Mouse (Mus musculus) intestine, postnatal 0 days (tissue): ENCODE results near the gene Ccdc73. TPM values are rescaled to one million over a fixed set of nuclear protein-coding genes. Genes with fewer than 3 reads are reported as not detected.
A peak's percentile ranks its signal among the peaks of the same experiment; 100 is the strongest.

Experiments used
- ATAC-seq: fragments of 200-750 bp; cut with Nextera tagmentation; 2 replicates; pipeline ENCODE4 v1.8.0; 2017; ENCODE audit warnings: mild to moderate bottlenecking, moderate TSS enrichment, moderate library complexity
- H3K27ac ChIP-seq: fragments of 300-500 bp; sonication (generic); 2 replicates; pipeline ENCODE4 v1.5.1; 2014; ENCODE audit warnings: mild to moderate bottlenecking, low read depth, low read length, moderate library complexity
- H3K27me3 ChIP-seq: fragments of 300-500 bp; sonication (generic); replicated peaks from 2 replicates; pipeline ENCODE4 v1.6.1; 2014; ENCODE audit warnings: low read length, mixed read lengths; ENCODE audit not compliant: control insufficient read depth, insufficient read depth
- H3K36me3 ChIP-seq: fragments of 300-500 bp; sonication (generic); 2 replicates; pipeline ENCODE4 v1.6.1; 2014; ENCODE audit warnings: mild to moderate bottlenecking, moderate library complexity; ENCODE audit not compliant: control insufficient read depth, insufficient read depth
- H3K4me1 ChIP-seq: fragments of 300-500 bp; sonication (generic); replicated peaks from 2 replicates; pipeline ENCODE4 v1.6.1; 2014; ENCODE audit warnings: antibody characterized with exemption, low read length, mixed read lengths; ENCODE audit not compliant: control insufficient read depth, insufficient read depth
- H3K4me2 ChIP-seq: fragments of 300-500 bp; sonication (generic); replicated peaks from 2 replicates; pipeline ENCODE4 v1.6.1; 2014; ENCODE audit warnings: low read depth, mild to moderate bottlenecking, moderate library complexity
- H3K4me3 ChIP-seq: fragments of 300-500 bp; sonication (generic); 2 replicates; pipeline ENCODE4 v1.5.1; 2014; ENCODE audit warnings: low read depth, low read length
- H3K9ac ChIP-seq: fragments of 300-500 bp; sonication (generic); 2 replicates; pipeline ENCODE4 v1.6.1; 2014; ENCODE audit warnings: mild to moderate bottlenecking, low read depth, low read length
- H3K9me3 ChIP-seq: fragments of 300-500 bp; sonication (generic); 2 replicates; pipeline ENCODE4 v1.6.1; 2016; ENCODE audit warnings: mixed run types; ENCODE audit not compliant: control insufficient read depth
- CTCF ChIP-seq: sonication (generic); IDR thresholded peaks from 2 replicates; pipeline ENCODE4 v1.5.1; 2016; ENCODE audit warnings: low read depth, mild to moderate bottlenecking, control low read depth, antibody characterized with exemption, moderate library complexity
- WGBS: fragments of 180-500 bp; shearing (Covaris S2); extraction: QIAGEN DNeasy Blood & Tissue Kit; methylation state at CpG from one replicate; pipeline ENCODE4 v1.1.7; 2014; 5-methylcytosine and 5-hydroxymethylcytosine counted together
- polyA plus RNA-seq: library from polyadenylated mRNA; unstranded; fragments of >200 nt; fragmentation: Nextera tagmentation; extraction: Ambion mirVana; gene quantifications from 2 replicates; pipeline ENCODE4 v1.2.1, GENCODE M21; 2015

Gene Ccdc73
- polyA plus RNA-seq, 1 experiment from 2014 or later, result 4.8 TPM

- H3K4me2 ChIP-seq, result no peak overlapping the region; the same call in 1 of the 2 replicates
- H3K4me1 ChIP-seq, result no peaks in the 10 kb centered on the region
- H3K9me3 ChIP-seq, result no peaks in the 10 kb centered on the region
- WGBS, result 15% methylated on average over 10 of the region's 10 CpGs
- no peak overlapping the region for H3K27ac ChIP-seq
- no peak overlapping the region for H3K9ac ChIP-seq
- TF ChIP-seq CTCF, result peak; percentile 96
- ATAC-seq, result peak; percentile 38; the same call in 1 of the 2 replicates
- no peak overlapping the region for H3K4me3 ChIP-seq
- no peaks in the 10 kb centered on the region for H3K27me3 ChIP-seq
- H3K36me3 ChIP-seq, result no peaks in the 10 kb centered on the region
Measured at GRCm38 (mm10) chr2:104887882-104888566, 20.4 kb downstream of the Ccdc73 start.

DNA sequence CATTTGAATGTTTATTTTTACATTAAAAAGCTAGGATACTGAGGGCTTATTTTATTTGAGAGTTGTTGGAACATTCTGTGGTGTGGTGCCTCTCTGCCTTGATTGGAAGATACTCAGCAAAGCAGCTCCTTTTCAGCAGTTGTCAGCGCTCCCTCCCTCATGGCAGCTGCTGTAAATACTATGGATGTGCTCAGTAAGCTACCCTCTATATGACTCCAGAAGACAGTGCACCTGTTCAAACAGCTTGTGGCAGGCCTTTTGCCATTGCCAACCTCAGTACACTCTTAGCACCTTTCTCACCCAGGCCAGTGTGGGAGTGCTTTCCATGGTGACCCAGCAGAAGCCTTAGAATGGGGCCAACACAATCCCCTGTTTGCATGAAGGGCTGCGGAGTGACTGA lies 32.4 kb downstream of the Ccdc73 start:
- Histone ChIP-seq H3K4me2 (no peak overlapping the region), H3K9me3 (no peaks in the 10 kb centered on the region), H3K27me3 (no peaks in the 10 kb centered on the region), H3K27ac (no peak overlapping the region), H3K4me1 (no peaks in the 10 kb centered on the region), H3K36me3 (no peaks in the 10 kb centered on the region), H3K9ac (no peak overlapping the region), H3K4me3 (no peak overlapping the region)
- ATAC-seq, result no peak
- WGBS, result 90% methylated on average over 2 of the region's 2 CpGs
- no peak for TF ChIP-seq CTCF

DNA sequence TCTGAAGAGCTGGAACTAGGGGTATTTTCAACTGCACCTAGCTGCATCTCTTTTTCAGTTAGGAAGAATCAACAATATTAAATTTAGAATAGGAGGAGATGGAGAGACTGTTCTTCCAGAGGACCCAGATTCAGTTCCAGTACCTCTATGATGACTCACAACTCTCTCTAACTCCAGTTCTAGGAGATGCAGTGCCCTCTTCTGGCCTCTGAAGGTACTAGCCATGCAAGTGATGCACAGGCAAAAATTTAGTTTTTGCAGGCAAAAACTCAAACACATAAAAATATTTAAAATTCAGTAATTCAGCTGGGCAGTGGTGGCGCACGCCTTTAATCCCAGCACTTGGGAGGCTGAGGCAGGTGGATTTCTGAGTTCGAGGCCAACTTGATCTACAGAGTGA lies 48.1 kb downstream of the Ccdc73 start:
- H3K9me3 ChIP-seq, result no peaks in the 10 kb centered on the region
- no peak overlapping the region for H3K4me3 ChIP-seq
- no peaks in the 10 kb centered on the region for H3K36me3 ChIP-seq
- no peak for ATAC-seq
- WGBS, result 80% methylated on average over 3 of the region's 3 CpGs
- no peaks in the 10 kb centered on the region for H3K27me3 ChIP-seq
- H3K4me2 ChIP-seq, result no peak overlapping the region
- TF ChIP-seq CTCF, result peak; percentile 35
- H3K9ac ChIP-seq, result no peak overlapping the region
- no peaks in the 10 kb centered on the region for H3K4me1 ChIP-seq
- no peak overlapping the region for H3K27ac ChIP-seq

GRCm38 (mm10) chr2:104964492-104964891 lies 96.9 kb downstream of the Ccdc73 start:
- H3K36me3 ChIP-seq, result no peaks in the 10 kb centered on the region
- TF ChIP-seq CTCF, result no peak

DNA sequence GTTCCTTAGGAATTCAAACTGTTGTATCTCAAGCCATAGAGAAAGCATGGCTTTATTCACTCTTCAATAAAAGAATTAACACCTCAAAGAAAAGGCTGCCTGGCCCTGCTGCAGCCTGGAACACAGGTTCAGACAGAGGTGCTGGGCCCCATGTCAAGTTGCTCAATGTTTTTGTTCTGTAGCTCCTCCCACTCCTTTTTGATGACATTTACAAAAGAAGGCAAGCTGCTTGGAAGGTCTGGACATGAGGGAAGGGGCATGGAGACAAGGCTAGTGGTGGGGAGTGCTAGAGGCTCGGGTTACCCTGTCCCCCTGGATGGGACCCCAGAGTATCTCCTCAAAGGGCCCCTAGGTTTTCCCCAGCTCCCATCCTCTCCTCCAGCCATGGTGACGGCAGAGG lies 114.1 kb downstream of the Ccdc73 start:
- Histone ChIP-seq H3K27me3 (no peaks in the 10 kb centered on the region), H3K27ac (no peak overlapping the region), H3K9ac (no peak overlapping the region), H3K4me2 (no peak overlapping the region), H3K36me3 (no peaks in the 10 kb centered on the region), H3K9me3 (no peaks in the 10 kb centered on the region), H3K4me1 (no peaks in the 10 kb centered on the region), H3K4me3 (no peak overlapping the region)
- ATAC-seq, result no peak
- TF ChIP-seq CTCF, result no peak
- WGBS, result 39% methylated on average over 2 of the region's 2 CpGs

More at GRCm38 (mm10) chr2:104964492-104964891, 96.9 kb downstream of the Ccdc73 start:
- no peaks in the 10 kb centered on the region for H3K9me3 ChIP-seq
- H3K4me3 ChIP-seq, result no peak overlapping the region
- H3K27me3 ChIP-seq, result no peaks in the 10 kb centered on the region
- no peak for ATAC-seq
- 4% methylated on average over 1 of the region's 1 CpGs for WGBS
- no peaks in the 10 kb centered on the region for H3K4me1 ChIP-seq
- no peak overlapping the region for H3K9ac ChIP-seq
- no peak overlapping the region for H3K27ac ChIP-seq
- H3K4me2 ChIP-seq, result no peak overlapping the region

GRCm38 (mm10) chr2:104985796-104986195 lies 118.2 kb downstream of the Ccdc73 start:
- Histone ChIP-seq H3K4me1 (no peaks in the 10 kb centered on the region), H3K4me2 (no peak overlapping the region), H3K27ac (no peak overlapping the region), H3K27me3 (no peaks in the 10 kb centered on the region), H3K36me3 (no peaks in the 10 kb centered on the region), H3K9ac (no peak overlapping the region), H3K4me3 (no peak overlapping the region), H3K9me3 (no peaks in the 10 kb centered on the region)
- TF ChIP-seq CTCF, result no peak
- 51% methylated on average over 3 of the region's 3 CpGs for WGBS
- no peak for ATAC-seq
